Mouse (Mus musculus) hindbrain, embryonic 12.5 days (tissue): ENCODE results near the gene Cd55. TPM values are rescaled to one million over a fixed set of nuclear protein-coding genes. Genes with fewer than 3 reads are reported as not detected.

Experiments used
- ATAC-seq: fragments of 200-750 bp; cut with Nextera tagmentation; 2 replicates; pipeline ENCODE4 v1.8.0; 2017; ENCODE audit warnings: moderate TSS enrichment; ENCODE audit not compliant: low FRiP score
- H3K27ac ChIP-seq: fragments of 300-500 bp; sonication (generic); 2 replicates; pipeline ENCODE4 v1.5.1; 2016; ENCODE audit warnings: mild to moderate bottlenecking
- H3K27me3 ChIP-seq: fragments of 300-500 bp; sonication (generic); 2 replicates; pipeline ENCODE4 v1.6.1; 2016; ENCODE audit warnings: mild to moderate bottlenecking
- H3K36me3 ChIP-seq: fragments of 300-500 bp; sonication (generic); 2 replicates; pipeline ENCODE4 v1.6.1; 2016; ENCODE audit warnings: mild to moderate bottlenecking
- H3K4me1 ChIP-seq: fragments of 300-500 bp; sonication (generic); 2 replicates; pipeline ENCODE4 v1.6.1; 2016
- H3K4me2 ChIP-seq: fragments of 300-500 bp; sonication (generic); replicated peaks from 2 replicates; pipeline ENCODE4 v1.6.1; 2016; ENCODE audit warnings: mild to moderate bottlenecking
- H3K4me3 ChIP-seq: fragments of 300-500 bp; sonication (generic); 2 replicates; pipeline ENCODE4 v1.5.1; 2016; ENCODE audit warnings: mild to moderate bottlenecking
- H3K9ac ChIP-seq: fragments of 300-500 bp; sonication (generic); 2 replicates; pipeline ENCODE4 v1.6.1; 2016; ENCODE audit warnings: mild to moderate bottlenecking, moderate library complexity
- H3K9me3 ChIP-seq: fragments of 300-500 bp; sonication (generic); replicated peaks from 2 replicates; pipeline ENCODE4 v1.6.1; 2016; ENCODE audit warnings: mild to moderate bottlenecking
- WGBS: fragments of 180-500 bp; shearing (Covaris S2); methylation state at CpG from one replicate; pipeline ENCODE4 v1.1.7; 2016; 5-methylcytosine and 5-hydroxymethylcytosine counted together
- polyA plus RNA-seq: library from polyadenylated mRNA; unstranded; fragments of >200 nt; fragmentation: Nextera tagmentation; extraction: Ambion mirVana; gene quantifications from 2 replicates; pipeline ENCODE4 v1.2.1, GENCODE M21; 2016

Gene Cd55
- polyA plus RNA-seq = 4.7 and 5.0 TPM in 2 replicates

- Histone ChIP-seq H3K4me1 (no peaks in the 10 kb centered on the region), H3K27me3 (no peaks in the 10 kb centered on the region), H3K27ac (no peak within 1 kb of the TSS; the same call in 1 of the 2 replicates), H3K9me3 (no peaks in the 10 kb centered on the region), H3K4me2 (peak within 1 kb of the TSS; percentile 80), H3K9ac (peak within 1 kb of the TSS; percentile 58), H3K36me3 (no peaks in the 10 kb centered on the region), H3K4me3 (peak within 1 kb of the TSS; percentile 61)
- WGBS = under 1% methylated on average over 43 of the region's 45 CpGs
- peak; percentile 97 for ATAC-seq
These were observed at the start of gene Cd55 for GRCm38 (mm10) chr1:130462084-130462861. Gene Cd55 (minus strand): TSS chr1:130462744.

GRCm38 (mm10) chr1:130511823-130512370 is 49.4 kb upstream of the Cd55 start:
- no peaks in the 10 kb centered on the region for H3K27me3 ChIP-seq
- ATAC-seq = no peak
- no peaks in the 10 kb centered on the region for H3K9me3 ChIP-seq

GRCm38 (mm10) chr1:130508957-130509350 is 46.4 kb upstream of the Cd55 start:
- WGBS = 60% methylated on average over 2 of the region's 2 CpGs
- H3K4me3 ChIP-seq = no peak overlapping the region
- no peaks in the 10 kb centered on the region for H3K9me3 ChIP-seq
- no peaks in the 10 kb centered on the region for H3K4me1 ChIP-seq
- no peak overlapping the region for H3K27ac ChIP-seq
- no peak overlapping the region for H3K9ac ChIP-seq
- no peaks in the 10 kb centered on the region for H3K36me3 ChIP-seq
- no peak overlapping the region for H3K4me2 ChIP-seq
- no peaks in the 10 kb centered on the region for H3K27me3 ChIP-seq
- ATAC-seq = no peak

More at GRCm38 (mm10) chr1:130511823-130512370, 49.4 kb upstream of the Cd55 start:
- Histone ChIP-seq H3K27ac (no peak overlapping the region), H3K9ac (no peak overlapping the region), H3K4me1 (no peaks in the 10 kb centered on the region), H3K36me3 (no peaks in the 10 kb centered on the region), H3K4me2 (no peak overlapping the region), H3K4me3 (no peak overlapping the region)
- WGBS = 90% methylated on average over 3 of the region's 3 CpGs

- H3K36me3 ChIP-seq = no peaks in the 10 kb centered on the region
- 77% methylated on average over 6 of the region's 6 CpGs for WGBS
- no peaks in the 10 kb centered on the region for H3K27me3 ChIP-seq
- no peak overlapping the region for H3K4me3 ChIP-seq
- H3K4me2 ChIP-seq = no peak overlapping the region
- no peak overlapping the region for H3K9ac ChIP-seq
- no peak for ATAC-seq
- H3K9me3 ChIP-seq = no peaks in the 10 kb centered on the region
- no peaks in the 10 kb centered on the region for H3K4me1 ChIP-seq
- no peak overlapping the region for H3K27ac ChIP-seq
These were observed 45.7 kb upstream of the Cd55 start for GRCm38 (mm10) chr1:130508030-130508956.

GRCm38 (mm10) chr1:130507408-130507807 is 44.9 kb upstream of the Cd55 start:
- Histone ChIP-seq H3K9me3 (no peaks in the 10 kb centered on the region), H3K9ac (no peak overlapping the region), H3K36me3 (no peaks in the 10 kb centered on the region), H3K4me1 (no peaks in the 10 kb centered on the region), H3K4me2 (no peak overlapping the region), H3K27me3 (no peaks in the 10 kb centered on the region), H3K27ac (no peak overlapping the region), H3K4me3 (no peak overlapping the region)
- 78% methylated on average over 2 of the region's 2 CpGs for WGBS
- ATAC-seq = no peak

GRCm38 (mm10) chr1:130499962-130500361 is 37.4 kb upstream of the Cd55 start:
- no peaks in the 10 kb centered on the region for H3K4me1 ChIP-seq
- H3K4me2 ChIP-seq = no peak overlapping the region
- H3K27ac ChIP-seq = no peak overlapping the region
- H3K4me3 ChIP-seq = no peak overlapping the region
- no peaks in the 10 kb centered on the region for H3K9me3 ChIP-seq
- H3K27me3 ChIP-seq = no peaks in the 10 kb centered on the region
- no peaks in the 10 kb centered on the region for H3K36me3 ChIP-seq
- no peak overlapping the region for H3K9ac ChIP-seq
- 78% methylated on average over 2 of the region's 2 CpGs for WGBS
- ATAC-seq = no peak

GRCm38 (mm10) chr1:130498331-130498730 is 35.8 kb upstream of the Cd55 start:
- Histone ChIP-seq H3K27ac (no peak overlapping the region), H3K27me3 (no peaks in the 10 kb centered on the region), H3K9me3 (no peaks in the 10 kb centered on the region), H3K4me3 (no peak overlapping the region), H3K36me3 (no peaks in the 10 kb centered on the region), H3K4me2 (no peak overlapping the region), H3K9ac (no peak overlapping the region), H3K4me1 (no peaks in the 10 kb centered on the region)
- ATAC-seq = no peak

- 85% methylated on average over 10 of the region's 10 CpGs for WGBS
These were observed 24.4 kb upstream of the Cd55 start for GRCm38 (mm10) chr1:130486816-130487545.

GRCm38 (mm10) chr1:130485828-130486620 is 23.5 kb upstream of the Cd55 start:
- ATAC-seq = no peak
- WGBS = 87% methylated on average over 10 of the region's 10 CpGs
- H3K4me1 ChIP-seq = no peaks in the 10 kb centered on the region

More at GRCm38 (mm10) chr1:130486816-130487545, 24.4 kb upstream of the Cd55 start:
- Histone ChIP-seq H3K9ac (no peak overlapping the region), H3K4me1 (no peaks in the 10 kb centered on the region), H3K9me3 (no peaks in the 10 kb centered on the region), H3K27ac (no peak overlapping the region), H3K27me3 (no peaks in the 10 kb centered on the region), H3K36me3 (no peaks in the 10 kb centered on the region), H3K4me2 (no peak overlapping the region), H3K4me3 (no peak overlapping the region)
- no peak for ATAC-seq

GRCm38 (mm10) chr1:130485376-130485775 is 22.8 kb upstream of the Cd55 start:
- Histone ChIP-seq H3K27ac (no peak overlapping the region), H3K9me3 (no peaks in the 10 kb centered on the region), H3K4me3 (no peak overlapping the region), H3K9ac (no peak overlapping the region), H3K4me1 (no peaks in the 10 kb centered on the region), H3K36me3 (no peaks in the 10 kb centered on the region), H3K4me2 (no peak overlapping the region), H3K27me3 (no peaks in the 10 kb centered on the region)
- no peak for ATAC-seq
- WGBS = 80% methylated on average over 2 of the region's 2 CpGs

More at GRCm38 (mm10) chr1:130485828-130486620, 23.5 kb upstream of the Cd55 start:
- Histone ChIP-seq H3K4me2 (no peak overlapping the region), H3K27ac (no peak overlapping the region), H3K27me3 (no peaks in the 10 kb centered on the region), H3K9ac (no peak overlapping the region), H3K4me3 (no peak overlapping the region), H3K9me3 (no peaks in the 10 kb centered on the region), H3K36me3 (no peaks in the 10 kb centered on the region)

- Histone ChIP-seq H3K4me3 (no peak overlapping the region), H3K9ac (no peak overlapping the region), H3K27ac (no peak overlapping the region), H3K4me2 (no peak overlapping the region), H3K4me1 (no peaks in the 10 kb centered on the region), H3K27me3 (no peaks in the 10 kb centered on the region), H3K9me3 (no peaks in the 10 kb centered on the region), H3K36me3 (no peaks in the 10 kb centered on the region)
- no peak for ATAC-seq
- 86% methylated on average over 6 of the region's 6 CpGs for WGBS
These were observed 12.4 kb upstream of the Cd55 start for GRCm38 (mm10) chr1:130474936-130475335.
